Mouse (Mus musculus) cerebellum, adult 11-12 months (tissue): ENCODE data around the gene Hist1h1t.
"Not testable (repeated sequence)": the region's sequence is repeated elsewhere in the genome, so short reads cannot be mapped to it uniquely, and the experiment has no call there.

Source experiments
- DNase-seq: peaks from one replicate; pipeline ENCODE4 v3.0.0; 2022

Gene Hist1h1t

GRCm38 (mm10) chr13:23695514-23695913 is at the start of gene Hist1h1t:
Gene Hist1h1t, plus strand, starts transcription at chr13:23695814.
- no peak for DNase-seq

GRCm38 (mm10) chr13:23659636-23660366 is 35.8 kb upstream of the Hist1h1t start:
- no peak for DNase-seq

- DNase-seq = no peak
Observed at GRCm38 (mm10) chr13:23662536-23662935, 33.1 kb upstream of the Hist1h1t start.

DNA sequence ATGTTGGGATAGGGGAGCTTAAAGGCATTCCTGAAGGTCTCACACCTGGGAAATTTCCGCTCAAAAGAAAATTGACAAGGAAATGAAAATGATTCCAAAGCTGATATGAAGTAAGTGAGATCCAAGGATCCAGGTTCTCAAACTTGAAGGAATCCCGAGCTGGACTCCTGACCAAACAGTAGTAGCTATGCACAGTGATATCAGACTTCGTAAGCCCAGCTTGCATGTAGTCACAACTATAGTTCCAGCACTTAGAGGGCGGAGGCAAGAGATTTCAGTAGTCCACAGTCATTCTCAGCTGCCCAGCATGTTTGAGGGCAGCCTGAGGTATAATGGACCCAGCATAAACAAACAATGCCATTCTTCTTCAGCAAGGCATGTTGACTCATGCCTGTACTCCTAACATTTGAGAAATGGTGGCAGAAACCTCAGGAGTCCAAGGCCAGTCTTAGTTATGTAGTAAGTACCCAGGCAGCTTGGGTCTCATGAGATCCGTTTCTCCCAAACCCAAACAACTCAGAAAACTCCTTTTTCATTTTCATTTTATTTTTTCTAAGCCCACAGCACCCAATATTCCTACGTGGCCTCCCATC is 13.5 kb upstream of the Hist1h1t start:
- no peak for DNase-seq

DNA sequence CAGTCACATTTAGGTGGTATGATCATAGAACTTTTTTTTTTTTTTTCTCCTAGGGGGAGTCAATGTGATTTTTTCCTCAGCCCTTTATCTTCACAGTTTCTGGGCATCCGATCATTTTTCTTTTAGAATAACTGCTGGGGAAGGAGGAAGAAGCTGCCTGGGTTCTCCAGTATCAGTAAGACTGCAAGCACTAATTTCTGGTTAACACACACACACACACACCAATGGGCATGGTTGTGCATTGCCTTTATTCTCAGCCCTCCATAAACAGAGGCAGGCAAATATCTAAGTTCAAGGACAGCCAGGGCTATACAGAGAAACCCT is 13.0 kb upstream of the Hist1h1t start:
- DNase-seq = no peak

- DNase-seq = not testable (repeated sequence)
Observed at GRCm38 (mm10) chr13:23682947-23683754, 12.5 kb upstream of the Hist1h1t start.

DNA sequence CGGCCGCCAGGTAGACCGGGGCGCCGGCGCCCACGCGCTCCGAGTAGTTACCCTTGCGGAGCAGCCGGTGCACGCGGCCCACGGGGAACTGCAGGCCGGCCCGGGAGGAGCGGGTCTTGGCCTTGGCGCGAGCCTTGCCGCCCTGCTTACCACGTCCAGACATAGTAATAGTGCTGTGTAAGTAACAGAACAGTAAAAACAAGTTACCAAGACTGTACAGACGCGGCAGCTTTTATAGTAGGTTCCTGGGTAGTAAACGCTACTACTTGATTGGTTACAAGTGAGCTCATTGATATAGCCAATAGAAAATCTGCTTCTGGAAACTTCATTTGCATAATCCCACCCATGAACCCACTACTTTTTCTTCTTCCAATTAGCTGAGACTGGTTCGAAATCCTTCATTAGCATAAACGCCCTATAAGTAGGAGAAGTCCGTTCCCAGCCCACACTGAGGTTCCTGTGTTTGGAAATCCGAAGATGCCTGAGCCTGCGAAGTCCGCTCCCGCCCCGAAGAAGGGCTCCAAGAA is 11.8 kb upstream of the Hist1h1t start, which contains the start of the genes Hist1h2ac and Hist1h2bc:
Gene Hist1h2ac, minus strand, starts transcription at position 194 of the 527 bp plus-strand sequence.
Gene Hist1h2bc, plus strand, starts transcription at position 445 of the 527 bp plus-strand sequence.
- peak; percentile 82 for DNase-seq

DNA sequence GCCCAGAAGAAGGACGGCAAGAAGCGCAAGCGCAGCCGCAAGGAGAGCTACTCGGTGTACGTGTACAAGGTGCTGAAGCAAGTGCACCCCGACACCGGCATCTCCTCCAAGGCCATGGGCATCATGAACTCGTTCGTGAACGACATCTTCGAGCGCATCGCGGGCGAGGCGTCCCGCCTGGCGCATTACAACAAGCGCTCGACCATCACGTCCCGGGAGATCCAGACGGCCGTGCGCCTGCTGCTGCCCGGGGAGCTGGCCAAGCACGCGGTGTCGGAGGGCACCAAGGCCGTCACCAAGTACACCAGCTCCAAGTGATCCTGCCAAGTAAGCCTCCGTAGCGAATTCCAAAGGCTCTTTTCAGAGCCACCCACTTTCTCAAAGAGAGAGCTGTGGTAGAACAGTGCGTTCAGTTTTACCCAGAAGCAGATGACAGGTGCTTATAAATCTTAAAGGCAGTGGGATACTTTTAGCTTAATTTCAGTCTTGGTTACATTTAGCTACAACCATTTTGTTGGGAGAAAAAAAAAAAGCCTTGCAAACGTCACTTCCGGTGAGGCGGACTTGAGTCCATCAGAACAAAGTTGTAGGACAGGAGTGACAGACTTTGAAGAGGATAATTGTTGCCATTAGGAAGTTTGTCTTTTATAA is 11.2 kb upstream of the Hist1h1t start:
- DNase-seq = peak; percentile 38

GRCm38 (mm10) chr13:23685121-23685861 is 10.3 kb upstream of the Hist1h1t start:
- no peak for DNase-seq

DNA sequence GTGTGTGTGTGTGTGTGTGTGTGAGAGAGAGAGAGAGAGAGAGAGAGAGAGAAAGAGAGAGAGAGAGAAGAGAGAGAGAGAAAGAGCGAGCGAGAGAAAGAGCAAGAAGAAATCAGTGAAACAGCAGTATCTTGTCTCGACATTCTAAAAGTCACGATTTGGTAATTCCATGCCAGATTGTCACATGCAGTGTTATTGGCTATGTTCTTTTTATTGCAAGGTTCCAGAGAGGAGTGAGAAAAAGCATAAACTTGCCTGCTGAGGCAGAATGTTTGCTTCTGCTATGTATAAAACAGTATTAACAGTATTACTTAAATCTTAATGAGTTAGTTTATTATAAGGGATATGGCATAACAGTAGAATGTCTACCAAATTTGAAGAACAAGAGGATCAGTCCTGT is 9.6 kb upstream of the Hist1h1t start:
- no peak for DNase-seq

DNA sequence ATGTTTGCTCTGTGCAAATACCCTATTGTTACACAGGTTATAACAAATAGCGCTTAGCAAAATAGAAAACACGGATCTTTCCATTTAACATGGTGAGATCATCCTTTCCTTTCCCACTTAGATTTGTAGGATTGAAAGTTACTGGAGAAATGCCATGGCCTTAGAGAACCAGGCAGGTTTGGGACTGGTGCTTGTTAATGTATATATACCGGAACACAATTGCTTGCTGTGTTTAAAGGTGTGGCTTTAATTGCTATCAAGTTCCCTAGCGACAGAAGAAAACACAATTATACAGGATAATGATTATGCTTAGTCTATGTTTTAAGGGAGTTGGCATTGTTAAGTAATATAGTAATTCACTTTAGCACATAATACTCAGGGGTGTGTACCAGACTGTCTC is 8.4 kb upstream of the Hist1h1t start:
- DNase-seq = no peak

DNA sequence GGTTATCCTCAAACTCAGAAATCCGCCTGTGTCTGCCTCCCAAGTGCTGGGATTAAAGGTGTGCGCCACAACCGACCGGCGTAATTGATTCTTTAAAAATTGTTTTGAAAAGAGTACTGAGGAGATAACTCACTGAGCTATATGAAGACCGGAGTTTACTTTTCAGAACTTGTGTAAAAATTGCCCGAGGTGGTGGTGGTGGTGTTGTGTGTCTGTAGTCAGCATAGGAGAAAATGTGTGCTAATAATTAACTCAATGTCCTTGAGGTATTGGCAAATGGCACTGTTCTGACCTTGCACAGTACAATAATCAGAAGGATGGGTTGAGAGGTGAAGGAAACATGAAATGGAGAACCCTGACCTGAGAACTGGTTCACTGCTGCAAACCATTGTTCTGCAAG is 7.7 kb upstream of the Hist1h1t start:
- DNase-seq = no peak

- DNase-seq = no peak
Observed at GRCm38 (mm10) chr13:23688956-23689355, 6.7 kb upstream of the Hist1h1t start.

GRCm38 (mm10) chr13:23689459-23689858 is 6.2 kb upstream of the Hist1h1t start:
- DNase-seq = no peak

DNA sequence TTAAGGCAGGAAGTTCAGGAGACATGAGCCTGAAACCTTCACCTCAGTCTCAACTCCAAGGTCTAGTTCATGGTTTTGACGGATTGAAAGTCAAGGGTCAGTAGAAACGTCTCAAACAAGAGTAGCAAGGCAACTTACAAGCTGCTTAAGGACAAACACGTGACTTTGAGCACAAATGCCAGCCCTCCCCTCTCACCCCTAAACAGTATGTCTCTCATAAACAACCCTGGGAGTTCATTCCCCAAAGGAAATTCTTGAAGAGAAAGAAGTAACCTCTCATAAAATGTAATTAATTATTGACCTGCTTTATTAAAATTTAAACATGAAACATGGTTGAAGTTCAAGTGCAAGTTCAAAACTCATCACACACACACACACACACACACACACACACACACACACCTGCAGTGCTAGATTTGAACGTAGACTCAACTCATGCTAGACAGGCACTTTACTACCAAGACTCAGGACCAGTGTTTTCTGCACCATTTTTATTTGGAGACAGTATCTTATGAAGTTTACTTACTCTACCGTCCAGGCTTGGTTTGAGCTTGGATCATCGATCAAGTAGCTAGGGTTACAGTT is 1.7 kb upstream of the Hist1h1t start:
- DNase-seq = no peak

GRCm38 (mm10) chr13:23694956-23695355 is 658 bp upstream of the Hist1h1t start:
- DNase-seq = no peak

GRCm38 (mm10) chr13:23696061-23696474 is 454 bp downstream of the Hist1h1t start:
- no peak for DNase-seq

GRCm38 (mm10) chr13:23697491-23698299 is 2.1 kb downstream of the Hist1h1t start:
- DNase-seq = no peak

DNA sequence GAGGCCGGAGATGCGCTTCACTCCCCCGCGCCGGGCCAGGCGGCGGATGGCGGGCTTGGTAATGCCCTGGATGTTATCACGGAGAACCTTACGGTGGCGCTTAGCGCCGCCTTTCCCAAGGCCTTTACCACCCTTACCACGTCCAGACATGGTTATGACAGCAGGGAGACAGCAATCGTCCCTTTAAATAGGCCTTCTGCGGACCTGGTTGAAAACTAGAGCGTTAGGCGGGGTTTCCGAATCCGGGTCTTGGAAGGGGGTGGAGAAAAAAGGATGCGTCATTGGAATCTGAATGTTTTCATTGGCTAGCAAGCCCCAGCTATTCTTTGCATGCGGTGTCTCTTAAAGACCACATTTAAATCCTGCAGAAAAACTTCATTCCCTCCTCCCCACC is 2.7 kb downstream of the Hist1h1t start, which contains the start of gene Hist1h4c:
Gene Hist1h4c, minus strand, starts transcription at position 155 of the 394 bp plus-strand sequence.
- DNase-seq = peak; percentile 98

- no peak for DNase-seq
Observed at GRCm38 (mm10) chr13:23698996-23699395, 3.4 kb downstream of the Hist1h1t start.

DNA sequence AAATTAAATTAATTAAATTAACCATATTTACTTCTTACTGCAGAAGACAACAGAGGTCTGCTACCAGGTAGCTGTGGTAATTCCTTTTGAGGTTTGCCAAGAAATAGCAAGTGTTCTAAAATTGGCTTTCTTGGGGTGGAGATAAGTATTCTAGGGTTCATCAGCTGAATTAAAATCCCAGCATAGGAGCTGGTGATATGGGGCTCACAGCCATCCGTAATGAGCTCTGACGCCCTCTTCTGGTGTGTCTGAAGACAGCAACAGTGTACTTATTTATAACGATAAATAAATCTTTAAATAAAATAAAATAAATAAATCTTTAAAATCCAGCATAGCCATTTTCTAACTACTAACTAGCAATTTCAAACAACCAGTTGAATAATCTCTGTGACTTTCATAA is 4.2 kb downstream of the Hist1h1t start:
- no peak for DNase-seq
